Mouse (Mus musculus) kidney, adult 2 months (tissue): ENCODE data around the gene Sycp2. TPM values are rescaled to one million over a fixed set of nuclear protein-coding genes. Genes with fewer than 3 reads are reported as not detected.
"Not testable (repeated sequence)": the region's sequence is repeated elsewhere in the genome, so short reads cannot be mapped to it uniquely, and the experiment has no call there.

ENCODE experiments used
- DNase-seq: peaks from one replicate; pipeline ENCODE4 v3.0.0; 2021
- H3K27ac ChIP-seq: fragments of 200-500 bp; 2 replicates; pipeline ENCODE4 v1.5.1; 2012; ENCODE audit warnings: low read depth, low read length, control low read depth, inconsistent platforms; ENCODE audit not compliant: insufficient read depth
- H3K27me3 ChIP-seq: fragments of 200-500 bp; replicated peaks from 2 replicates; pipeline ENCODE4 v1.6.1; 2012; ENCODE audit warnings: mild to moderate bottlenecking, moderate library complexity, low read length, inconsistent platforms; ENCODE audit not compliant: control insufficient read depth, insufficient read depth
- H3K36me3 ChIP-seq: fragments of 200-500 bp; 2 replicates; pipeline ENCODE4 v1.6.1; 2012; ENCODE audit warnings: mild to moderate bottlenecking, moderate library complexity, low read length, inconsistent platforms; ENCODE audit not compliant: control insufficient read depth, insufficient read depth
- H3K4me1 ChIP-seq: fragments of 200-500 bp; 2 replicates; pipeline ENCODE4 v1.6.1; 2011; ENCODE audit warnings: low read length; ENCODE audit not compliant: control insufficient read depth, insufficient read depth
- H3K4me3 ChIP-seq: fragments of 200-500 bp; 2 replicates; pipeline ENCODE4 v1.5.1; 2011; ENCODE audit warnings: mild to moderate bottlenecking, low read depth, low read length, control low read depth; ENCODE audit not compliant: insufficient read depth
- CTCF ChIP-seq: fragments of 200-500 bp; conservative IDR thresholded peaks from 2 replicates; pipeline ENCODE4 v1.5.1; 2011; ENCODE audit warnings: low read depth, mild to moderate bottlenecking, control low read depth, low read length, moderate library complexity, mixed read lengths; ENCODE audit not compliant: insufficient read depth, insufficient read length
- POLR2A ChIP-seq: fragments of 200-500 bp; IDR thresholded peaks from one replicate; pipeline ENCODE4 v1.6.1; 2011; ENCODE audit warnings: low read depth, low read length, control low read depth
- WGBS: fragments of 180-500 bp; shearing (Covaris S2); methylation state at CpG from one replicate; pipeline ENCODE4 v1.1.7; 2018; 5-methylcytosine and 5-hydroxymethylcytosine counted together
- polyA plus RNA-seq: library from polyadenylated mRNA; depleted of rRNA; stranded (reverse); fragments of >200 nt; gene quantifications from 2 replicates; pipeline ENCODE4 v1.2.3, GENCODE M21; 2012

Gene Sycp2
- polyA plus RNA-seq, 1 experiment: not detected

- Histone ChIP-seq H3K27ac (no peak overlapping the region), H3K4me1 (no peaks in the 10 kb centered on the region), H3K27me3 (no peaks in the 10 kb centered on the region), H3K36me3 (no peaks in the 10 kb centered on the region), H3K4me3 (no peak overlapping the region)
- 59% methylated on average over 4 of the region's 4 CpGs for whole genome bisulfite sequencing
- no peak for TF ChIP-seq POLR2A
- no peak for TF ChIP-seq CTCF
- DNase-seq: no peak
These were observed 64.9 kb downstream of the Sycp2 start for GRCm38 (mm10) chr2:178342597-178342996.

- DNase-seq, H3K36me3 ChIP-seq, H3K4me1 ChIP-seq, H3K27ac ChIP-seq, H3K27me3 ChIP-seq, H3K4me3 ChIP-seq: not testable (repeated sequence)
These were observed 65.4 kb downstream of the Sycp2 start for GRCm38 (mm10) chr2:178342105-178342504.

DNA sequence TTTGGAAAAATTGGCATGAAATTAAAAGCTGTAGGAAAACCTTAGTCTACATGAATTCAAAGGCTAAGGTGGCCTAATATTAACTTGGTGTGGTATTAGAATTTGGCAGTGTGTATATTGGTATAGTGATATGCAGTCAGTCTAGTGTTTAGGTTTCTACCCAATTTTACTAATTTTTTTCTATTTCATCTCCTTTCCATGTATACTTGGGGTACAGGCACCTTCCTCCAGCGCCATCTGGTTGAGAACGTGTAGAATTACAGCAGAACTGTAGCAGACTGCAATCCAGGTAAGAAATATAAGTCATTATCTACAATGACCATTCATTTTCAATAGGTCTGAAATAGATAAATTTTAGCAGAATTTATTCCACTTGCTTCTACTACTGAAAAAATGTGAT is 68.4 kb downstream of the Sycp2 start:
- DNase-seq: no peak
- under 1% methylated on average over 2 of the region's 2 CpGs for WGBS
- Histone ChIP-seq H3K27me3 (no peaks in the 10 kb centered on the region), H3K4me3 (no peak overlapping the region), H3K36me3 (no peaks in the 10 kb centered on the region), H3K4me1 (no peaks in the 10 kb centered on the region), H3K27ac (no peak overlapping the region)
- TF ChIP-seq POLR2A: no peak
- TF ChIP-seq CTCF: no peak

DNA sequence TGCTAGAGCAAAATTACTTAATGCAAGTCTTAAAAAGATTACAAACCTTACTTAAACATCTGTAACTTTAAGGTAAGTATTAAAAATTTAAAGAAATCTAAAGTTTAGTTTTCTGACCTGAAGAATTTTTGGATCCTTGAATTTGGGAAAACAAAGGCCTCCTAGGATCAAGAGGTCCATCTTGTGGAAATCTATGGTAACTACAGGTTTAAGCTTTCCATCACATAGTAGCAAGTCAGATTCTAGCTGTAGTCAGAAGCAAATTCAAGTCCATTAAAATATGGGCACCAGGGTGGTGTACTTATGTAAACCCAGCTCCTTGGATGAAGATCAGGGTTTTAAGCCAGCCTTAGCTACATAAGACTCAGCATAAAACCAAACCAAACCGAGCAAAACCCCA is 69.6 kb downstream of the Sycp2 start:
- Histone ChIP-seq H3K36me3 (no peaks in the 10 kb centered on the region), H3K27me3 (no peaks in the 10 kb centered on the region), H3K27ac (no peak overlapping the region), H3K4me3 (no peak overlapping the region), H3K4me1 (no peaks in the 10 kb centered on the region)
- no peak for TF ChIP-seq POLR2A
- no peak for TF ChIP-seq CTCF
- 42% methylated on average over 1 of the region's 1 CpGs for WGBS
- DNase-seq: no peak

GRCm38 (mm10) chr2:178329986-178330385 is 77.5 kb downstream of the Sycp2 start:
- 68% methylated on average over 1 of the region's 1 CpGs for WGBS
- H3K27ac ChIP-seq: no peak overlapping the region
- no peaks in the 10 kb centered on the region for H3K36me3 ChIP-seq
- DNase-seq: no peak
- no peaks in the 10 kb centered on the region for H3K4me1 ChIP-seq
- H3K27me3 ChIP-seq: no peaks in the 10 kb centered on the region
- no peak overlapping the region for H3K4me3 ChIP-seq
- TF ChIP-seq CTCF (no peak), POLR2A (no peak)

- 80% methylated on average over 5 of the region's 5 CpGs for WGBS
- H3K4me3 ChIP-seq: no peak overlapping the region
- H3K27me3 ChIP-seq: no peaks in the 10 kb centered on the region
- TF ChIP-seq POLR2A: no peak
- no peak for TF ChIP-seq CTCF
- H3K36me3 ChIP-seq: no peaks in the 10 kb centered on the region
- H3K27ac ChIP-seq: no peak overlapping the region
- no peak for DNase-seq
- H3K4me1 ChIP-seq: no peaks in the 10 kb centered on the region
These were observed 77.9 kb downstream of the Sycp2 start for GRCm38 (mm10) chr2:178329551-178329950.

DNA sequence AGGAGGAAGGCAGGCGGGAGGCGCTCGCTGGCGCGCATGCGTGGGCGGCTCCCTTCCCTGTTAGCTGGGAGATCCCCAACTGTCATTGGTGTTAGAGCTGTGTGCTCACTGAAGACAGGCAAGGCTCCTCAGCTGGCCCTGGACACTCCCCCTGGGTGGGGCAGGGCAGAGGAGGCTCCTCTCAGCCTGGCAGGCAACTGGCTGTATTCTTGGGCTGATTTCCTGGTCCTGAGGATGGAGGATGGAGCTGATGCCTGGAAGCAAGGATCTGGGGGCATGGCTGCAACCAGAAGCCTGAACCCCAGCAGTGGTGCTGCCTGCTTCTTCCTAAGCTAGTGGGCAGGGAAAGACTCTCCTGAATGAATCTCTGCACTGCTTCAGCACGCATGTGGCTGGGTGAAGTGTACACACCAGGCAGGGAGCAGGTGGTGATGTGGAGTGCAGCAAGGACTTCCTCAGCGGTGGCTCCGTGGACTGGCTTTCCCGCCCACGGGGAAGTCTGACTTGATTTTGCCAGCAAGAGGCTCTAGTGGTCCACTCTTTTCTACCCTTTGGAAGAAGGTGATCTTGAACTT is 79.9 kb downstream of the Sycp2 start:
- H3K27me3 ChIP-seq: no peaks in the 10 kb centered on the region
- H3K4me3 ChIP-seq: no peak overlapping the region
- H3K36me3 ChIP-seq: no peaks in the 10 kb centered on the region
- H3K4me1 ChIP-seq: no peaks in the 10 kb centered on the region
- WGBS: 15% methylated on average over 12 of the region's 12 CpGs
- TF ChIP-seq CTCF (no peak), POLR2A (no peak)
- H3K27ac ChIP-seq: no peak overlapping the region
- DNase-seq: peak; percentile 31
